Mouse (Mus musculus) right cerebral cortex, postnatal 14 days (tissue): ENCODE results near the gene Ifitm10.

Experiments
- DNase-seq: peaks from one replicate; pipeline ENCODE4 v3.0.0; 2022

Gene Ifitm10

DNA sequence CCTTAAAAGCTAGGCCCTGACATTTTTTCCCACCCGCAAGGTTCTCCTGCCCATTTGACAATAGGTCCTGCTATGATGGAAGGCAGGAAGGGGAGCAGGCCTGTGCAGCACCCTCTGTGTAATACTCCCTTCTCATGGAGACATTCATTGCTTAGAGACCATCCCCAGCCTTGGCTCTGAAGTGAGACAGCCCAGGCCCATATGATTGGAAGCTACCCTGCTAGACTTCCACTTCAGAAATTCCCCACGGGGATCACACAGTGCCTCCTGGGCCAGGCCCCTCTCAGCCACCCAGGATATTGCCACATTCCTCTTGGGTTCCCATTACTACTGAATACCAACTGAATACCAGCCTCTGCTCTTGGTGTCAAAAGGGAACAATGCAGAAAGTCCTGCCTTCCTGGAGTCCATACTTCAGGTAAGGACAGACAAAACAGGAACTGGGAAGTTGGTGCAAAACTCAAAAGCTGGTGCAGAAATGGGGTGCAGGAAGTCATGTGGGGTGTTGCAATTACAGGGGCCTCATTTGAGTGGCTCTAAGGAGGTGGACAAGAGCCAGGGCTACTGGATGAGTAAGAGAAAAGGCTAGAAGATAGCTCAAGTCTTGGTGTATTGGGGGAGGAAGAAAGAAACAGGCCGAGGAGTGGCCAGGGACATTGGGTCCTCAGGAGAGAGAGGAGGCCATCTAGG lies 16.6 kb upstream of the Ifitm10 start:
- no peak for DNase-seq

DNA sequence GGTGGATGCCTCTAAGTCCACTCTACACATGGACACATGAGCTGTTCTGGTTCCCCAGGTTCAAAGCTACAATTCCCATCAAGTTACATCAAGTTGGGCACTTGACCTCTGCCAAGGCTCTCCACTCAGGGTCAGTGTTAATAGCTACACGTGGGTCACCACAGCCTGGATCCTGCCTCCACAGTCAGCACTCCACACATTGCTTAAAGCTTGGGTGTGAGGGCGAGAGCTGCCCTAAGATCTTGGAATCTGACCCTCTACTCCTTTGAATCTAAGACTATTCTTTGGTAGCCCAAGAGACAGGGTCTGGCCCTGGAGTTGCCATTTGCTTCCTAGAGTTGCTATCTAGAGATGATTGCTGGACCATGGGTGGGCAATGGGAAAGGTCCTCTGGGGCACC lies 15.2 kb upstream of the Ifitm10 start:
- DNase-seq = no peak

- DNase-seq = no peak
These were observed 14.6 kb upstream of the Ifitm10 start for GRCm38 (mm10) chr7:142388198-142388597.

- DNase-seq = peak; percentile 97
These were observed 14.0 kb upstream of the Ifitm10 start, which contains the start of gene Ctsd for GRCm38 (mm10) chr7:142387419-142388148. TSS of gene Ctsd (minus strand) at chr7:142388038.

DNA sequence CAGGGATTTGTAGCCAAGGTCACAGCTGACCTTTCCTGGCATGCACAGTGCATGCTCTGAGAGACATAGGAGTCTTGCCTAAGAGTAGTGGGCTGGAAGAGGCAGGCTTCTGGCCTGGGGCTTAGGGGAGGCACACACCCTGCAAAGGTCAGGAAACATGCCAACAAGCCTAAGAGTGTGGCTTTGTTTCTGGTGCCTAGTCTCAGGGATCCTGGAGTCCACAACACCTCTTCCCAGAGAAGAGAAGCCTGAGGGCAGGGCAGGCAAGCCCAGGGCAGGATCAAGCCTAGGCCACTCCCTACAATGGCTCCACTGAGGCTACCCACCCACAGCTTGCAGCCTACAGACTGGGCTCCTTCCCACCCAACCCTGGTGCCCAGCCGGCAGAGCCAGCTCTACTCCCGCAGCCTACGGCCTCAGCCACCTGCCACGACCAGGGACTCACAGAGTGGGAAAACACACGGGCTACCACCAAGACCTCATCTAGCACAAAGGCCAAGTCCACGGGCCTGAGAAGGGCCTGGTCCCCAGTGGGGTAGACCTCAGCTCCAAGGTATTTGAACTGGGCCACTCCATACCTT lies 13.2 kb upstream of the Ifitm10 start:
- no peak for DNase-seq

GRCm38 (mm10) chr7:142385742-142386403 lies 12.3 kb upstream of the Ifitm10 start:
- no peak for DNase-seq

DNA sequence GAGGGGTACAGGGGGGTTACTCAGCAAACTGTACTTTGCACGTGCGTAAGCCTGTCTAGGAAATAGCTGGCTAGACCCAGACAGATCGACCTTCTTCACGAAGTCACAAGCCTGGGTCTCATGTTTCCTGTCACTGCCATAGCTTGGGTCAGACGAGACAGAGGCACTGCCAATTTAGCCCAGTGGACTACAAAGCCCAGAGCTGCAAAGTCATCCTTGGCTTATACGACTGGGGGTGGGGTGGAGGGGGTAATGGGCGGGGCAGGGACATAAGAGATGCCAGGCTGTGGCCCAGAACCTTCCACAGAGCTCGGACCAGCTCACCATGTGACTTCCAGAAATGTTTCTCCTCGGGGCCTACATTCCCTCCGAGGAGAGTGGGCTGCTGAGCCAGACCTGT lies 10.8 kb upstream of the Ifitm10 start:
- no peak for DNase-seq

DNA sequence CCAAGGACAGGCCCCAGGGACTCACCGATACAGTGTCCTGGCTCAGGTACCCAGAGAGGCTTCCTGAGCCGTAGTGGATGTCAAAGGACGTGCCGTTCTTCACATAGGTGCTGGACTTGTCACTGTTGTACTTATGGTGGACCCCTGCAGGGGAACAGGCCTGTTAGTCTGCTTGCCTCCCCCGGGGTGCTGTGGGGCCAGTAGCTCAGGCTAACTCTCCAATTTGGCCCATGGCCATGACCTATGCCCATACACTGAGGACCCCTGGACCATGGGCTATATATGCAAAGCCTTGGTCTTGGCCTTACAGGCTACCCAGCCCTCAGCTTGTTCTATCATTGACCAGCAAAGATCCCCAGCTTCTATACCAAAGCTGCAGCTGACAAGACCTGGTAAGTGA lies 9.0 kb upstream of the Ifitm10 start, which contains the start of gene Gm49369:
Gm49369 (minus strand) TSS at position 101 of the 400 bp plus-strand sequence.
- DNase-seq = no peak

- no peak for DNase-seq
These were observed 7.6 kb upstream of the Ifitm10 start for GRCm38 (mm10) chr7:142381175-142381574.

DNA sequence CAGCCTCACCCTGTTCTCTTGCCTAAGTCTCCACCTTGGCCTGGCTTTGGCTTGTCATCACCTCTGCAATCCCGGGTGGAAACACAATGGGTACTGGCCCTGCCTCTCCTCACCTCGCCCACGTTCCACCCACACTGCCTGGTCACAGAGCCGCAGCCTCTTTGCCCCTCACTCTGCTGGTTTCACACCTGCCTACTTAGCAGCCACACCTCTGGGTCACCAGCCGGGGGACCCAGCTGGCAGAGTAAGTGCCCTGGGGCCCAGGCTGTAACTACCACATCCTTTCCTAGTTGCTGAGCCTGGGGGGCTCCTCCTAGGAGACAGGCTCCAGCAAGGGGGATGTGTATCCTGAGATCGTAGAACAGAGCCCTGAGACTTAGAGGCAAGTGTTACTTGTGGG lies 5.6 kb upstream of the Ifitm10 start:
- no peak for DNase-seq

DNA sequence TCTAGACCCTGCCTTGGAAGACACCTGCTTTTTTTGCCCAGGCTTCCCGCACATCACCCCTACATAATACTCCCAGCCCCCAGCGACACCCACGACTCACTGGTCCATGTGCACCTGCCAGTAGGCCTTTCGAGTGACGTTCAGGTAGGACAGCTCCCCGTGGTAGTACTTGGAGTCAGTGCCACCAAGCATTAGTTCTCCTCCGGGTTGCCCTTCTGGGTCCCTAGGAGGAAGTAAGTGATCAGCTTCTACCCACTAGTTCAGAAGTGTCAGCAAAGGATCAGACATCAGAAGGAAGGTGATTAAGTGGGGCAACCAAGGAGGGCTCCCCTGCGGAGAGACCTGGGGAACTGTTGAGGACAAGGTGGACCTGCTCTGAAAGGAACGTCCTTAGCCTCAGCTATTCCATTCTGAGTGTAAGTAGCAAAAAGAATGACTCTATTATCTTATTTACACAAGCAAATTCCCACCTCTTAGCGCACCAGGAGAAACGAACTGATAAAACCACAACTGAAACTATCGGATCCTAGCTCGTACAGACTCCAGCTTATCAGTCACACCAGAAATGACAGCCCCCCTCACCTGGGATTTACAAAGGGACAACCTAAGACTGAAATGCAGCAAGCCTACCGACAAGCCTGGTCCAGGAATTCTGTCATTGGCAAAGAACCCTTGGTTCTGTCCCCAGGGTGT lies 3.8 kb upstream of the Ifitm10 start:
- DNase-seq = no peak

GRCm38 (mm10) chr7:142376096-142376495 lies 2.5 kb upstream of the Ifitm10 start:
- no peak for DNase-seq

- DNase-seq = peak; percentile 50
These were observed 1.7 kb upstream of the Ifitm10 start for GRCm38 (mm10) chr7:142375261-142375724.

- no peak for DNase-seq
These were observed 961 bp upstream of the Ifitm10 start for GRCm38 (mm10) chr7:142374413-142375015.

DNA sequence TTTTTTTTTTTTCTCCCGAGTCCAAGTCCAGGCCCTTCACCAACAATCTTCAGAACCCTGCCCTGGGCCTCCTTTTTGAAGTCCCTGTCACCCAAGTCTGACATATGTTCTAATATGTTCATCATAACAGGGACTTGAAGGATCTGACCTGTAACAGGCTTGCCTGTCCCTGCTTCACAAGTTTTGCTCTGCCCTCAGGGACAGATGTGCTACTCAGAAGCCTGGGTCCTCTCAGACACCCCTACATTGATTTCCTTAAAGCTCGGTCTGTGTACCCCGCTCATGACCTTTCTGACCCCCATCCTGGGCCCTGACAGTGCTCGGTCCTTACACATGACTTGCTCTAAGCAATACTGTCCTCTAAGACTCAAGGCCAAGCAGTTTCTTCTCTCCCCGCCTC lies 514 bp downstream of the Ifitm10 start:
- no peak for DNase-seq

GRCm38 (mm10) chr7:142371768-142372661 lies 1.5 kb downstream of the Ifitm10 start:
- no peak for DNase-seq

- peak; percentile 47 for DNase-seq
These were observed 2.2 kb downstream of the Ifitm10 start for GRCm38 (mm10) chr7:142371398-142371767.

DNA sequence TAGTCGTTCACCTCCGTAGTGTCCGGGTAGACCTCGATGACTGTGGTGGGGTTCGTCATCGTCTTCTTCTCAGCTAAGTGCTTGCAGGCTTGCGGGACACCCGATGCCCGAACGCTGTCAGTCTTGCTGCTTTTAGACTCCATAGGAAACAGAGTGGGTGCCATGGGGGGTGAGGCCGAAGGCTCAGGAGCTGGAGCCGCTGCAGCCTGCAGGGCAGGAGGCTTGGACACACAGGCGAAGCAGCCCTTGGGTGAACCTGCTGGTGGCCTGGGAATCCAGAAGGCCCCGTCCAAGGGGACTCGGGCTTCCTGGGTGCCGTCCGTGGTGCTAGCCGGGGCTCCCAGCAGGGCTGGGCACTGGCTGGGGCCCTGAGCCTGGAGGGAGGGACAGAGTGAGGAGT lies 2.6 kb downstream of the Ifitm10 start:
- no peak for DNase-seq

DNA sequence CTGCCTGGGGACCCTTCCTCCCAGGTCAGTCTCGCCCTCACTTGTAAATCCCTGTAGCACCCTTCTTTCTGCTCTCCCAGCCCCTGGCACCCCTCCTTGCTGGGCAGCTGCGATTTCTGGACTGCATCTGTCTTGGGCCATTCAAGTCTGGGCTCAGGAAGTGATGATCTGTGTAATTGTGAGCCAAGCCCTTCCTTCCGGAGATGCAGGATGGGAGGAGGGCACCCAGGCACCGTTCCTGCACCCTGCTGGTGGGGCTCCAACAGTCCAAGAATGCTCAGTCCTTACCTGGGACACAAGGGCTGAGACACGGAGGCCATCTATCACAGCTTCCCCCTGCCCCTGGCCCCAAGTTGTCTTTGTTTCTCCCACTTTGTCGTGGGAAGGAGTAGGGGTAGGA lies 3.7 kb downstream of the Ifitm10 start:
- no peak for DNase-seq

DNA sequence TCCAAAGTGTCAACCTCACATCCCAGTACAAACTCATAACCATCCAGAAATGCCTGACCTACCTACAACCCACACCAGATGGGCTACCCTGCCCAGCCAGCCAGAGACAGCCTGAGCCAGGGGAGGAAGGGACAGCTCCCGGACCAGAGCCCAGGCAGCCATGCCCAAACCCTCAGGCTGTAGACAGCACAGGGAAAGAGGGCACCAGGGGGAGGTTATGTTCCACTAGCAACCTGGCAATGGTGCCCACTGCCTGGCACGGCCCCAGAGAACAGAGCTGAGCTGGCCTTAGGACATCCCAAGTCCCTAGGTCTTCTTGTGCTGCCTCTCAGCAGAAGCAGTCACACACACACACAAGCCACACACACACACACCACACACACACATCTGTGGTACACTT lies 4.7 kb downstream of the Ifitm10 start:
- no peak for DNase-seq

- DNase-seq = no peak
These were observed 10.4 kb downstream of the Ifitm10 start for GRCm38 (mm10) chr7:142363107-142363506.
